Mouse (Mus musculus): ENCODE data around the gene Mphosph6.

- TF ChIP-seq CTCF (IDR thresholded peaks at IDR 0.05; ENCODE audit: low read depth) (no peak), EP300 (IDR thresholded peaks at IDR 0.05; ENCODE audit: low read depth) (peak; percentile 60)
Measured at GRCm38 (mm10) chr8:117850420-117850819, 48.7 kb upstream of the Mphosph6 start.

All from liver, embryonic 14.5 days (tissue).